In the genomic region with DNA sequence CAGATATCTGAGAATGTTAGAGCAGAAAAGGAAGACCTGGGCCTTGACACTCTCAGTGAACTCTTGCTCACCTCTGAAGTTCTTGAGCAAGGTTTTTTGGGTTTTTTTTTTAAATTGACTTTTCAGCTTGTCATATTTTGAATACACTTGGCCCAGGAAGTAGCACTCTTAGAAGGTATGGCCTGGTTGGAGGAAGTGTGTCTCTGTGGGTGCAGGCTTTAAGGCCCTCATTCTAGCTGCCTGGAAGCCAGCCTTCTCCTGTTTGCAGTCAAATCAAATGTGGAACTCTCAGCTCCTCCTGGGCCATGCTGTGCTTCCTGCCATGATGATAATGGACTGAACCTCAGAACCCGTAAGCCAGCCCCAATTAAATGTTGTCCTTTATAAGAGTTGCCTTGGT, we compare ENCODE assay signal across 22 mouse cellular contexts.
DNase-seq lines count a peak whose midpoint lies in the region; ATAC-seq lines count a peak whose summit lies in the region.
"Had no signal": no experiment of that assay in that cellular context is flagged by ENCODE, and none has a peak within 500 bp of the region (broad histone marks: within the 10 kb centered on the region; RNA-seq: fewer than 3 reads in every experiment).

No protein-coding gene starts in this region.

- no peaks in the 10 kb centered on the region for H3K36me3 ChIP-seq in midbrain, embryonic 10.5 days
- H3K36me3 ChIP-seq: embryonic facial prominence, embryonic 10.5 days; embryonic facial prominence, embryonic 13.5 days; forebrain, embryonic 12.5 days; hindbrain, embryonic 12.5 days; hindbrain, embryonic 15.5 days had no signal

- peaks cover 16% of the 10 kb centered on the region for H3K4me1 ChIP-seq in midbrain, embryonic 10.5 days

- H3K27me3 ChIP-seq in midbrain, embryonic 10.5 days (ENCODE audit: low read depth, poor library complexity, severe bottlenecking) = no peaks in the 10 kb centered on the region
- H3K27me3 ChIP-seq: embryonic facial prominence, embryonic 13.5 days; forebrain, embryonic 12.5 days; hindbrain, embryonic 12.5 days; hindbrain, embryonic 15.5 days had no signal

- WGBS in midbrain, embryonic 10.5 days = 95% methylated on average over 1 of the region's 1 CpGs

- peak; percentile 4 for DNase-seq in CD4-positive, CD25-positive, alpha-beta regulatory T cell, adult 2 months (ENCODE audit: low read depth, low spot score)
- DNase-seq in thymus, postnatal 14 days = peak; percentile 51
- DNase-seq in thymus, postnatal 4 days = peak; percentile 41
- no peak for DNase-seq in adrenal gland, adult 8-10 months
- DNase-seq in midbrain, embryonic 10.5 days (ENCODE audit: low spot score) = no peak
- DNase-seq: adrenal gland, adult 2 months; adrenal gland, postnatal 25 days; cerebellum, adult 11-12 months; cerebellum, adult 8-10 months; cerebellum, postnatal 10 days; cerebellum, postnatal 36 days; embryo, embryonic 11 days; gastrocnemius, postnatal 10 days; heart, adult 11 months had no signal

- ATAC-seq in CD4-positive, CD25-positive, alpha-beta regulatory T cell, adult 4 months = no peak
- ATAC-seq: forebrain, embryonic 16.5 days had no signal

- H3K4me3 ChIP-seq in midbrain, embryonic 10.5 days = no peak overlapping the region
- H3K4me3 ChIP-seq: embryonic facial prominence, embryonic 10.5 days; embryonic facial prominence, embryonic 13.5 days; erythroblast, embryonic 14.5 days; forebrain, embryonic 12.5 days; hindbrain, embryonic 12.5 days; hindbrain, embryonic 15.5 days had no signal

- no peaks in the 10 kb centered on the region for H3K9me3 ChIP-seq in midbrain, embryonic 10.5 days (replicated peaks)
- H3K9me3 ChIP-seq: embryonic facial prominence, embryonic 10.5 days; embryonic facial prominence, embryonic 13.5 days; forebrain, embryonic 12.5 days; hindbrain, embryonic 12.5 days; hindbrain, embryonic 15.5 days had no signal

- H3K27ac ChIP-seq in midbrain, embryonic 10.5 days (replicated peaks) = no peak overlapping the region
- H3K27ac ChIP-seq: embryonic facial prominence, embryonic 10.5 days; embryonic facial prominence, embryonic 13.5 days; forebrain, embryonic 12.5 days; hindbrain, embryonic 12.5 days; hindbrain, embryonic 15.5 days had no signal

Comparison
In these comparisons a context has a peak if more than half of its experiments do, and no peak if none do; other contexts are left out.
1. DNase-seq: peak in CD4-positive, CD25-positive, alpha-beta regulatory T cell, adult 2 months (single experiment), thymus, postnatal 14 days (single experiment) and thymus, postnatal 4 days (single experiment); none in adrenal gland, adult 8-10 months (single experiment) and midbrain, embryonic 10.5 days (single experiment).